Mouse (Mus musculus): ENCODE results near the gene Efcab14.

Gene Efcab14

GRCm38 (mm10) chr4:115737551-115738041 is at the start of gene Efcab14:
Efcab14 (plus strand) TSS chr4:115737744.
- peak; percentile 98 for DNase-seq (ENCODE audit: low spot score)

GRCm38 (mm10) chr4:115701468-115701867 is 36.1 kb upstream of the Efcab14 start:
- DNase-seq (ENCODE audit: low spot score) = no peak

GRCm38 (mm10) chr4:115703927-115704505 is 33.5 kb upstream of the Efcab14 start:
- DNase-seq (ENCODE audit: low spot score) = no peak

- no peak for DNase-seq (ENCODE audit: low spot score)
These were observed 28.5 kb upstream of the Efcab14 start for GRCm38 (mm10) chr4:115708974-115709593.

- DNase-seq (ENCODE audit: low spot score) = peak; percentile 84
These were observed 27.6 kb upstream of the Efcab14 start for GRCm38 (mm10) chr4:115709792-115710418.

- DNase-seq (ENCODE audit: low spot score) = peak; percentile 53
These were observed 8.8 kb upstream of the Efcab14 start for GRCm38 (mm10) chr4:115728721-115729120.

- DNase-seq (ENCODE audit: low spot score) = peak; percentile 52
These were observed 5.8 kb upstream of the Efcab14 start for GRCm38 (mm10) chr4:115731588-115732222.

- no peak for DNase-seq (ENCODE audit: low spot score)
These were observed 5.2 kb upstream of the Efcab14 start for GRCm38 (mm10) chr4:115732223-115732818.

- no peak for DNase-seq (ENCODE audit: low spot score)
These were observed 3.8 kb upstream of the Efcab14 start for GRCm38 (mm10) chr4:115733746-115734145.

- no peak for DNase-seq (ENCODE audit: low spot score)
These were observed 2.7 kb upstream of the Efcab14 start for GRCm38 (mm10) chr4:115734867-115735266.

- DNase-seq (ENCODE audit: low spot score) = no peak
These were observed 989 bp downstream of the Efcab14 start for GRCm38 (mm10) chr4:115738481-115738985.

- DNase-seq (ENCODE audit: low spot score) = no peak
These were observed 5.1 kb downstream of the Efcab14 start for GRCm38 (mm10) chr4:115742658-115743057.

GRCm38 (mm10) chr4:115743096-115743495 is 5.6 kb downstream of the Efcab14 start:
- no peak for DNase-seq (ENCODE audit: low spot score)

GRCm38 (mm10) chr4:115748181-115748580 is 10.6 kb downstream of the Efcab14 start:
- no peak for DNase-seq (ENCODE audit: low spot score)

- DNase-seq (ENCODE audit: low spot score) = no peak
These were observed 11.8 kb downstream of the Efcab14 start for GRCm38 (mm10) chr4:115749336-115749735.

- DNase-seq (ENCODE audit: low spot score) = no peak
These were observed 16.6 kb downstream of the Efcab14 start for GRCm38 (mm10) chr4:115754101-115754500.

GRCm38 (mm10) chr4:115754851-115755250 is 17.3 kb downstream of the Efcab14 start:
- DNase-seq (ENCODE audit: low spot score) = no peak

GRCm38 (mm10) chr4:115761206-115761605 is 23.7 kb downstream of the Efcab14 start:
- no peak for DNase-seq (ENCODE audit: low spot score)

GRCm38 (mm10) chr4:115764581-115764980 is 27.0 kb downstream of the Efcab14 start:
- no peak for DNase-seq (ENCODE audit: low spot score)

GRCm38 (mm10) chr4:115767647-115768467 is 30.3 kb downstream of the Efcab14 start:
- no peak for DNase-seq (ENCODE audit: low spot score)

GRCm38 (mm10) chr4:115775056-115775455 is 37.5 kb downstream of the Efcab14 start:
- no peak for DNase-seq (ENCODE audit: low spot score)

All from ovary, postnatal 14 days (tissue).